Mouse (Mus musculus) erythroblast, embryonic 14.5 days (primary cell): ENCODE data around the gene Lgals4.

Experiments used
- GATA1 ChIP-seq: IDR thresholded peaks from 2 replicates; pipeline ENCODE4 v1.6.1; 2012; ENCODE audit warnings: low read length, inconsistent platforms, mixed read lengths
- TAL1 ChIP-seq: IDR thresholded peaks from 3 replicates; pipeline ENCODE4 v1.6.1; 2012; ENCODE audit warnings: low read length, inconsistent platforms, mixed read lengths

GRCm38 (mm10) chr7:28830981-28831380 is 2.7 kb upstream of the Lgals4 start:
- TF ChIP-seq TAL1, result no peak
- no peak for TF ChIP-seq GATA1
